Mouse (Mus musculus): ENCODE measurements around the gene Ptgis. TPM values are rescaled to one million over a fixed set of nuclear protein-coding genes. Genes with fewer than 3 reads are reported as not detected.
A peak's percentile ranks its signal among the peaks of the same experiment; 100 is the strongest.

Gene Ptgis
- polyA plus RNA-seq, 1 experiment from 2014 or later: 18.0 TPM

DNA sequence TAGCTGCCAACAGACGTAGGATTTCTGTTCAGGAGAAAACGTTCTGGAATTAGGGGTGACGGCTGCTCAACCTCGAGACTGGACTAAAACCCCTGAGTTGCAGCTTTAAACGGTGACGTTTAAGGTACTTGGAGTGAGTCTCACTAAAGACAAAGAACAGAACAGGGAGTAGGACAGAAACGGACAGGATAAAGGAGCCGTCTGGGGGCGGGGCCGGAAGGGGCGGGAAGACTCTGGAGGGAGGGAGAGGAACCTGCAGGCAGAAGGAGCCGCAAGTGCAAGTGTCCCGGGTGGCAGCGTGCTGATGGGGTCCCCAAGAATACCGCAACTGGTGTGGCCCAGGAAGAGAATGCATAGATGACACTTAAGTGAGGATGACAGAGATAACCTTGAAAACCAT lies 9.8 kb downstream of the Ptgis start:
- Histone ChIP-seq H3K27ac (ENCODE audit: low read depth, low read length) (no peak overlapping the region), H3K9ac (ENCODE audit: low read depth, low read length) (no peak overlapping the region), H3K4me2 (replicated peaks; ENCODE audit: low read depth, low read length) (peak overlapping the region; percentile 11), H3K4me1 (ENCODE audit: control insufficient read depth, insufficient read depth, low read length) (peaks cover 21% of the 10 kb centered on the region), H3K9me3 (ENCODE audit: control insufficient read depth, low read length) (no peaks in the 10 kb centered on the region), H3K36me3 (ENCODE audit: control insufficient read depth, insufficient read depth, low read length) (no peaks in the 10 kb centered on the region), H3K4me3 (ENCODE audit: low read length) (0 out of 2 replicates have a peak overlapping the region, but pooled peaks have one; percentile 7), H3K27me3 (ENCODE audit: control insufficient read depth, insufficient read depth, low read length) (no peaks in the 10 kb centered on the region)
- WGBS: 18% methylated on average over 15 of the region's 15 CpGs
- ATAC-seq (ENCODE audit: low FRiP score, low TSS enrichment): no peak

DNA sequence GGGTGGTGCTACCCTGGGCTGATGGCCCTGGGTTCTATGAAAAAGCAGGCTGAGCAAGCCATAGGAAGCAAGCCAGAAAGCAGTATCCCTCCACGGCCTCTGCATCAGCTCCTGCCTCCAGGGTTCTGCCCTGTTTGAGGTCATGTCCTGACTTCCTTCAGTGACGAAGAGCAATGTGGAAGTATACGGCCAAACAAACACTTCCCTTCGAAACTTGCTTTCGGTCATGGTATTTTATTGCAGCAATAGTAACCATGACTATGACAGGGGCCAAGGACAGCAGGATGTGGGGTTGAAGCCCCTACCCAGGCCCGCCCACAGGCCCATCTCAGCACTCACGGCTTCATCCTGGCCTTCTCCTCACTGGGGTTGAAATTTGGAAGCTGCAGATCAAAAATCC lies 15.5 kb downstream of the Ptgis start:
- WGBS: 75% methylated on average over 7 of the region's 7 CpGs
- no peak for ATAC-seq (ENCODE audit: low FRiP score, low TSS enrichment)

DNA sequence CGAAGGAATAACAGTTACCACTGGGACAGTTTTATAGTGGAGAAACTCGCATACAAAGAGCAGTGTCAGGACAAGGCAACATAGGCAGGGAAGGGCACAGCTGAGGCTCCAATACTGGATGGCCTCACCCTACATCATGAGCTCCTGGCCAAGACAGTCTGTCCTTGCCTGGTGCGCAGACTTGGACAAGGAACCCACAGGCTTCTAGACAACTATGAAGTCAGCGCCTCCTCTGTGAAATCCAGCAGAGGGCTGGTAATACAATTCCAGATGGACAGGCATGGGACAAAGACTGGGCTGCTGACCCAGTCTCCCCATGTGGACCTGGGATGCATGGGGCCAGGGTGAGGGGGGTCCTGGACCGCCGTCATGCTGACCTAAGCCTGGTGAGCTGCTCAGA lies 16.2 kb downstream of the Ptgis start:
- H3K4me3 ChIP-seq (ENCODE audit: low read length): no peak overlapping the region
- no peaks in the 10 kb centered on the region for H3K9me3 ChIP-seq (ENCODE audit: control insufficient read depth, low read length)
- ATAC-seq (ENCODE audit: low FRiP score, low TSS enrichment): no peak
- H3K9ac ChIP-seq (ENCODE audit: low read depth, low read length): no peak overlapping the region
- no peak overlapping the region for H3K4me2 ChIP-seq (replicated peaks; ENCODE audit: low read depth, low read length)
- H3K4me1 ChIP-seq (ENCODE audit: control insufficient read depth, insufficient read depth, low read length): no peaks in the 10 kb centered on the region
- no peak overlapping the region for H3K27ac ChIP-seq (ENCODE audit: low read depth, low read length)
- 90% methylated on average over 6 of the region's 6 CpGs for WGBS
- H3K27me3 ChIP-seq (ENCODE audit: control insufficient read depth, insufficient read depth, low read length): no peaks in the 10 kb centered on the region
- no peaks in the 10 kb centered on the region; the same call in 1 of the 2 replicates for H3K36me3 ChIP-seq (ENCODE audit: control insufficient read depth, insufficient read depth, low read length)

More for the DNA sequence above, 15.5 kb downstream of the Ptgis start:
- Histone ChIP-seq H3K9me3 (ENCODE audit: control insufficient read depth, low read length) (no peaks in the 10 kb centered on the region), H3K4me1 (ENCODE audit: control insufficient read depth, insufficient read depth, low read length) (no peaks in the 10 kb centered on the region), H3K9ac (ENCODE audit: low read depth, low read length) (no peak overlapping the region), H3K36me3 (ENCODE audit: control insufficient read depth, insufficient read depth, low read length) (no peaks in the 10 kb centered on the region; the same call in 1 of the 2 replicates), H3K4me3 (ENCODE audit: low read length) (no peak overlapping the region), H3K27me3 (ENCODE audit: control insufficient read depth, insufficient read depth, low read length) (no peaks in the 10 kb centered on the region), H3K4me2 (replicated peaks; ENCODE audit: low read depth, low read length) (no peak overlapping the region), H3K27ac (ENCODE audit: low read depth, low read length) (no peak overlapping the region)

DNA sequence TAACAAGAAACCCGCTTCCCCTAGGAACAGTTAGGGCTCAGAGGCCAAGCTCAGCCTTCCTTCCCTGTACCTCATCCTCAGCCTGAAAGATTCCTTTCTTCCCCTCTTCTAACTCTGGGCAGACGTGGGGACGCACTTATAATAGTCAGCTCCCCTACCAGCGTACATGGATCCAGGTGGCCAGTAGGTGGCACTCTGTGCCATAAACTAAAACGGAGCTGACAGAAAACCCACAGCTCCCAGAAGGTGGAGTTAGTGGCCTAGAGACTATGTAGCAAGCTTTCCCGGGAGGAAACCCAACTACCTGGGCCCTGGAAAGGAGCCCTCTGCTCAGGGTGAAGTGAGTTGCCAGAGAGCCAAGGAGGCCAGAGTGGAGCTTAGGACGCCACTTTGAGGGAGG lies 18.3 kb downstream of the Ptgis start:
- no peak overlapping the region for H3K9ac ChIP-seq (ENCODE audit: low read depth, low read length)
- 0 out of 2 replicates have a peak, but pooled peaks have one; percentile 36 for ATAC-seq (ENCODE audit: low FRiP score, low TSS enrichment)
- H3K9me3 ChIP-seq (ENCODE audit: control insufficient read depth, low read length): no peaks in the 10 kb centered on the region
- no peak overlapping the region for H3K27ac ChIP-seq (ENCODE audit: low read depth, low read length)
- H3K4me3 ChIP-seq (ENCODE audit: low read length): no peak overlapping the region
- 27% methylated on average over 7 of the region's 7 CpGs for WGBS
- no peaks in the 10 kb centered on the region; the same call in 1 of the 2 replicates for H3K36me3 ChIP-seq (ENCODE audit: control insufficient read depth, insufficient read depth, low read length)
- no peak overlapping the region for H3K4me2 ChIP-seq (replicated peaks; ENCODE audit: low read depth, low read length)
- H3K4me1 ChIP-seq (ENCODE audit: control insufficient read depth, insufficient read depth, low read length): no peaks in the 10 kb centered on the region
- H3K27me3 ChIP-seq (ENCODE audit: control insufficient read depth, insufficient read depth, low read length): no peaks in the 10 kb centered on the region

DNA sequence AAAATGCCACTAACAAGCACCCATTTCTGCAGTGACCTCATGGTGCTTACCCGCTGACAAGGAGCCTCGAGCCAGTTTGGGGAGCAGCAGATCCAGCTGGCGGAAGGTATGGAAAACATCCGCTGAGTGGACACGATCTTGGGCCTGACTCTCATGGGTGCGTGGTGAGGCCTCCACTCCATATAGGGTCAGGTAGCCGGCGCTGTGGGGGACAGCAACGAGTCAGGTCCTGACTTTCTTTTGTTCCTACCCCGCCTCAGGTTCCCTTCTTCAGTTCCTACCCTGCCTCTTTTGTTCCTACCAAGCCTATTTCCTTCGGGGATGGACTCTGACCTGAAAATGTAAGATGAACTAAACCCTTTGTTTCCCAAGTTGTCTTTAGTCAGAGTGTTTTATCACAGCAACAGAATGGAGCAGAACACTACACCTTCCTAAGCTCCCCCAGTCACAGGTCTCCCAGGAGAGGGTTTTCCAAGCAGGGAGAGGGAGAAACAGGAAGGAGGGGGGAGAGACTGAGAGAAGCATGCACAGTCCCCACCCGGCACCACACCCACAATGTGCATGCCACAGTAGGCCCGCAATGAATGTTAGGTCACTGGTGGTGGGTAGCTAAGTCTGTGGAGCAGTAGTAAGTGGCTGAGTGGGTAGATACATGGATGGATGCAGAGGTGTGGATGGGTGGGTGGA lies 19.1 kb downstream of the Ptgis start:
- WGBS: 85% methylated on average over 13 of the region's 13 CpGs
- Histone ChIP-seq H3K4me1 (ENCODE audit: control insufficient read depth, insufficient read depth, low read length) (no peaks in the 10 kb centered on the region), H3K4me3 (ENCODE audit: low read length) (no peak overlapping the region), H3K9ac (ENCODE audit: low read depth, low read length) (no peak overlapping the region), H3K27me3 (ENCODE audit: control insufficient read depth, insufficient read depth, low read length) (no peaks in the 10 kb centered on the region), H3K4me2 (replicated peaks; ENCODE audit: low read depth, low read length) (no peak overlapping the region), H3K9me3 (ENCODE audit: control insufficient read depth, low read length) (no peaks in the 10 kb centered on the region), H3K27ac (ENCODE audit: low read depth, low read length) (no peak overlapping the region), H3K36me3 (ENCODE audit: control insufficient read depth, insufficient read depth, low read length) (no peaks in the 10 kb centered on the region; the same call in 1 of the 2 replicates)
- ATAC-seq (ENCODE audit: low FRiP score, low TSS enrichment): no peak

DNA sequence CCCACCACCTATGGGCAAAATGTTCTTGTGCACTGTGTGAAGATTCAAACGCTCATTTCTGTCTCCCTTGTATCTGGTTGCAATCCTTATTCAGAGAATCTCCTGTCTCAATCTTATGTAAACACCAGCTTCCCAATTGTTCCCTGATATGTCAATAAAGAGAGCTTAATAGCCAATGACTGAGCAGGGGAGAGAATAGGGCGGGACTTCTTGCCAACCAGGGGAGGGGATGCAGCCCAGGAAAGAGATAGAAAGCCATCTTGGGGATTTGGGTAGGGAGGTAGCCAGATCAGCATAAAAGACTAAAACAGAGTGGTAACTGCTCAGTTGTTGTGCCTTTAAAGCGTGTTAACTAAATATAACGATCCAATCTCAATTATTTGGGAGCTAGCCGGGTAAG lies 19.7 kb downstream of the Ptgis start:
- H3K27me3 ChIP-seq (ENCODE audit: control insufficient read depth, insufficient read depth, low read length): no peaks in the 10 kb centered on the region
- H3K4me2 ChIP-seq (replicated peaks; ENCODE audit: low read depth, low read length): no peak overlapping the region
- whole genome bisulfite sequencing: 93% methylated on average over 5 of the region's 5 CpGs
- ATAC-seq (ENCODE audit: low FRiP score, low TSS enrichment): no peak
- H3K4me1 ChIP-seq (ENCODE audit: control insufficient read depth, insufficient read depth, low read length): no peaks in the 10 kb centered on the region
- H3K9me3 ChIP-seq (ENCODE audit: control insufficient read depth, low read length): no peaks in the 10 kb centered on the region
- no peak overlapping the region for H3K9ac ChIP-seq (ENCODE audit: low read depth, low read length)
- no peak overlapping the region for H3K27ac ChIP-seq (ENCODE audit: low read depth, low read length)
- H3K36me3 ChIP-seq (ENCODE audit: control insufficient read depth, insufficient read depth, low read length): no peaks in the 10 kb centered on the region; the same call in 1 of the 2 replicates
- H3K4me3 ChIP-seq (ENCODE audit: low read length): no peak overlapping the region

DNA sequence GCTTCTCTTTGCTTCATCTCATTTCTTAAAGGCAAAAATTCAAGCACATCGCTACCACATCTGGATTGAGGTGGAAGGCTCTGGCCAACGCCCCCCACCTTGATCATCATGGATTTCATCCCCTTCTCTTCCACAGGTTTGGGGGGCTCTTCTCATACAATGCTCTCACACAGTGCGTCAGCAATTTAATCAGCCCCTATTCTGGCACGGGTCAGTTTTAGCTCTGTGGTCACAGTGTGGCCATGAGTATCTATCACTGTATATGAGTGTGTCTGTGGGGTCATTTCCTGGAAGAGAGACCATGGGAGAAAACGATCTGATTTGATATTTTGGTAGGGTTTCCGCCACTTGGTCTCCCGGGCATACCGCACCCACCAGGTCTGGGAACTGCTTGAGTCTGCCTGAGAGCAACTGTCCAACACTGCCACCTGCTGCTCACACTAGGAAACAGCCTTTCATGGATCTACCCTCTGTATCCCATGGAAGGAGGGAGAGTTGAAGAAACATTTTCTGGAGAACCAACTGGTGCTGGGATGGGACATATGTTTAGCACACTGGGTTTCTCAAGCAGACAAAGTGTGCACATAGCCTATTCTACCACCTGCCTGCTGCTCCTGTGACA lies 21.1 kb downstream of the Ptgis start:
- Histone ChIP-seq H3K4me1 (ENCODE audit: control insufficient read depth, insufficient read depth, low read length) (no peaks in the 10 kb centered on the region), H3K9me3 (ENCODE audit: control insufficient read depth, low read length) (no peaks in the 10 kb centered on the region), H3K4me2 (replicated peaks; ENCODE audit: low read depth, low read length) (no peak overlapping the region), H3K36me3 (ENCODE audit: control insufficient read depth, insufficient read depth, low read length) (no peaks in the 10 kb centered on the region; the same call in 1 of the 2 replicates), H3K27ac (ENCODE audit: low read depth, low read length) (no peak overlapping the region), H3K27me3 (ENCODE audit: control insufficient read depth, insufficient read depth, low read length) (no peaks in the 10 kb centered on the region), H3K9ac (ENCODE audit: low read depth, low read length) (peak overlapping the region; percentile 23; the same call in 1 of the 2 replicates), H3K4me3 (ENCODE audit: low read length) (no peak overlapping the region)
- WGBS: 43% methylated on average over 8 of the region's 8 CpGs
- ATAC-seq (ENCODE audit: low FRiP score, low TSS enrichment): peak; percentile 69; the same call in 1 of the 2 replicates

DNA sequence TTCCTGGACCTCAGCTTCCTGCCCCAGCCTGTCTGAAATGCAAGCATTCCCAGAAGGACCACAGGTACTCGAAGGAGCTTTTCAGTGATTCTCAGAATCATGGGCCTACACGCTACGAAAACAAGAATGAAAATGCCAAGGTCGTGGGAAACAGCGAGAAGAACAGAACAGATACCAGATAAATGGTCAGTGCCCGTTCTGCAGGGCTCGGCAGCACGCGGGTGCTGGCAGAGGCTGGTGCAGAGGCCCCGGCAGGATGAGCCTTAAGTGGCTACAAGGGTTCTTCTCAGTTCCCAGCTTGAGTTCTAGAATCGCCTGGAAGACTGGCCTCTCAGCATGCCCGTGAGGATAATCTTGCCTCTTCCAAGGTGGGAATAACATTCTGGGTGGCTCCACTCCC lies 26.7 kb downstream of the Ptgis start:
- 98% methylated on average over 12 of the region's 12 CpGs for WGBS
- Histone ChIP-seq H3K27me3 (ENCODE audit: control insufficient read depth, insufficient read depth, low read length) (no peaks in the 10 kb centered on the region), H3K4me2 (replicated peaks; ENCODE audit: low read depth, low read length) (no peak overlapping the region), H3K36me3 (ENCODE audit: control insufficient read depth, insufficient read depth, low read length) (no peaks in the 10 kb centered on the region; the same call in 1 of the 2 replicates), H3K9me3 (ENCODE audit: control insufficient read depth, low read length) (no peaks in the 10 kb centered on the region), H3K27ac (ENCODE audit: low read depth, low read length) (no peak overlapping the region), H3K4me1 (ENCODE audit: control insufficient read depth, insufficient read depth, low read length) (no peaks in the 10 kb centered on the region; the same call in 1 of the 2 replicates), H3K4me3 (ENCODE audit: low read length) (no peak overlapping the region), H3K9ac (ENCODE audit: low read depth, low read length) (no peak overlapping the region)
- no peak for ATAC-seq (ENCODE audit: low FRiP score, low TSS enrichment)

DNA sequence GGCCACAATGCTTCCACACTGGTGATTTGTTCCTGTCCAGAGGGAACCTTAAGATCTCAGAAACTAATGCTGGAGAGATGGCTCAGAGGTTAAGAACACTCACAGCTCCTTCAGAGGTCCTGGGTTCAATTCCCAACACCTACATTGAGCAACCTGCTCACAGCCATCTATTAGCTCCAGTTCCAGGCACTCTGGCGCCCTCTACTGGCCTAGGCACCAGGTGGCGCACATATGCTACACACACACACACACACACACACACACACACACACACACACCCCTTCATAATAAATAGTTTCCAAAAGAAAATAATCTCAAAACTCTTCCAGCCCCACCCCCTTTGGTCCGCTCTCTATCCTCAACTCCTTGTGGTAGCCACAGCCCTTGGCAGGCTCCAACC lies 27.3 kb downstream of the Ptgis start:
- H3K4me1 ChIP-seq (ENCODE audit: control insufficient read depth, insufficient read depth, low read length): no peaks in the 10 kb centered on the region; the same call in 1 of the 2 replicates
- no peaks in the 10 kb centered on the region; the same call in 1 of the 2 replicates for H3K36me3 ChIP-seq (ENCODE audit: control insufficient read depth, insufficient read depth, low read length)
- WGBS: 79% methylated on average over 3 of the region's 3 CpGs
- no peaks in the 10 kb centered on the region for H3K27me3 ChIP-seq (ENCODE audit: control insufficient read depth, insufficient read depth, low read length)
- no peak overlapping the region for H3K4me2 ChIP-seq (replicated peaks; ENCODE audit: low read depth, low read length)
- no peak overlapping the region for H3K27ac ChIP-seq (ENCODE audit: low read depth, low read length)
- no peaks in the 10 kb centered on the region for H3K9me3 ChIP-seq (ENCODE audit: control insufficient read depth, low read length)
- H3K4me3 ChIP-seq (ENCODE audit: low read length): no peak overlapping the region
- ATAC-seq (ENCODE audit: low FRiP score, low TSS enrichment): no peak
- no peak overlapping the region for H3K9ac ChIP-seq (ENCODE audit: low read depth, low read length)

All from kidney, embryonic 14.5 days (tissue).